9 mouse cellular contexts compared by ENCODE assay signal in genomic region chr10:94864199-94864928, GRCm38 (mm10).
"Had no signal": no experiment of that assay in that cellular context is flagged by ENCODE, and none has a peak within 500 bp of the region (broad histone marks: within the 10 kb centered on the region; RNA-seq: fewer than 3 reads in every experiment).

No protein-coding gene starts in this region.

- H3K4me2 ChIP-seq: limb, embryonic 13.5 days; midbrain, embryonic 12.5 days; neural tube, embryonic 15.5 days had no signal

- H3K36me3 ChIP-seq: limb, embryonic 13.5 days had no signal

- H3K27me3 ChIP-seq: limb, embryonic 13.5 days; midbrain, embryonic 12.5 days; neural tube, embryonic 15.5 days had no signal

- DNase-seq: kidney, adult 8-10 months; kidney, postnatal 25 days; left cerebral cortex, postnatal 4 days; lung, adult 18-20 months; right cerebral cortex, adult 18-20 months had no signal

- H3K4me3 ChIP-seq: limb, embryonic 13.5 days; midbrain, embryonic 12.5 days; neural tube, embryonic 15.5 days had no signal

- H3K9me3 ChIP-seq: limb, embryonic 13.5 days; midbrain, embryonic 12.5 days; neural tube, embryonic 15.5 days had no signal

- H3K9ac ChIP-seq: limb, embryonic 13.5 days; liver, embryonic 14.5 days; midbrain, embryonic 12.5 days; neural tube, embryonic 15.5 days had no signal

- H3K27ac ChIP-seq: limb, embryonic 13.5 days; liver, embryonic 14.5 days; midbrain, embryonic 12.5 days; neural tube, embryonic 15.5 days had no signal
